Mouse (Mus musculus) telencephalon, adult 2 months (tissue): ENCODE measurements around the gene Fam173b.

Experiments used
- DNase-seq: peaks from one replicate; pipeline ENCODE4 v3.0.0-alpha.2; 2011; ENCODE audit warnings: low read depth, low spot score

Fam173b gene

DNA sequence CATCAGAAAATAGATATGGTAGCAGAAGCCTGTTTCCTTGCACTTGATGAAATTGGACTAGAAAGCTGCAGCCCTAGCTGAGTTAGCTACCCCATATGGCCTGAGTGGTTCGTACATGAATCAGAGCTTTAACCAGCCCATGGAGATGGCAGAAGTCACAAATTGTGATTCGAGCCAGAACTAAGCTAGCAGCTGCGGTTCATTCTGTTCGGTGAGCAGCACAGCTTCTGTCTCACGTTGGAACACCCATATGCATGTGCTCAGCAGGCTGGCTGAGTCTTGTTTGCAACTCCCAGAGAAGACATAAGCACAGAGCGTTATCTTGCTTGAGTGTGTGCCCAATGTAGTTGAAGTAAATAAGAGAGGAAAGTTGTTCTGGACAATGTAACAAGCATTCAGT, 32.9 kb downstream of the Fam173b start:
- DNase-seq, result peak; percentile 82

DNA sequence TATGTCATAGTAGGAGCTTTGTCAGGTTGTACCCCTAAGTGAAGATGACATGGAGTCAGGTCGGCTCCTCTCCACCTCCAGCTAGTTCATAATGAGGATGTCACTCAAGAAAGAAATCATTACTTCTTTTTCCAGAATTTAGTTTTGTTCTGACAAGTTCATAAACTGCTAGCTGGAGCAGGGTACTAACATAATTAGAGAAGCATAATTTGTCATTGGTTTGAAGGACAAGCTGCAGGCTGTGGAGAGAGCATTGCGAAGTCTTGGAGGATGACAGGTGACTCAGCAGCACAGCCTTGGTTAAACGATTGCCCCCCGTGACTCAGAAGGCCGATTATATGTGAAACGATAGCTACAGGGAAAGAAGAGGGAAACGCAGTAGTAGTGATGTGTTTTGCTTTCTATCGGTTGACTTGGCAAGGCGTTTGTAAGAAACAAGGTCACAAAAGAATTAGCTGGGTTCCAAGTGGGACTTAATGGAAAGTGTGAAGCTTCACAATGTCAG, 34.5 kb downstream of the Fam173b start:
- DNase-seq, result no peak

DNA sequence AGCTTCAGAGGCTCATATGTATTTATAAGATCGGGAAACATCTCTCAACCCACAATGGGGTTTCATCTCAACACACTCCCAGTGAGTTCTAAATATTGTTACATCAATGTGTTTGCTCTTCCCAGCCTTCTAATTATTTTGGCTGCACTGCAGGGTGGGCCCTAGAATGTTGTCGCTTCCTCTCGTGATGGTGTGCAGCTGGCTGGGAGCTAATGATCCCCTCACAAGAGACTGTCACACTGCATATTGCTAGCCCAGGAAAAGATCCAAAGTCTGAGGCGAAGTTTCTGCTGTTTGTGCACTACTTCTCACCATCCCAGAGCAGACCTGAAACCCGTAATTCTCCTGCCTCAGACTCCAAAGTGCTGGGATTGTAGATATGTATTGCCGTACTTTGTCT, 45.6 kb downstream of the Fam173b start:
- no peak for DNase-seq

DNA sequence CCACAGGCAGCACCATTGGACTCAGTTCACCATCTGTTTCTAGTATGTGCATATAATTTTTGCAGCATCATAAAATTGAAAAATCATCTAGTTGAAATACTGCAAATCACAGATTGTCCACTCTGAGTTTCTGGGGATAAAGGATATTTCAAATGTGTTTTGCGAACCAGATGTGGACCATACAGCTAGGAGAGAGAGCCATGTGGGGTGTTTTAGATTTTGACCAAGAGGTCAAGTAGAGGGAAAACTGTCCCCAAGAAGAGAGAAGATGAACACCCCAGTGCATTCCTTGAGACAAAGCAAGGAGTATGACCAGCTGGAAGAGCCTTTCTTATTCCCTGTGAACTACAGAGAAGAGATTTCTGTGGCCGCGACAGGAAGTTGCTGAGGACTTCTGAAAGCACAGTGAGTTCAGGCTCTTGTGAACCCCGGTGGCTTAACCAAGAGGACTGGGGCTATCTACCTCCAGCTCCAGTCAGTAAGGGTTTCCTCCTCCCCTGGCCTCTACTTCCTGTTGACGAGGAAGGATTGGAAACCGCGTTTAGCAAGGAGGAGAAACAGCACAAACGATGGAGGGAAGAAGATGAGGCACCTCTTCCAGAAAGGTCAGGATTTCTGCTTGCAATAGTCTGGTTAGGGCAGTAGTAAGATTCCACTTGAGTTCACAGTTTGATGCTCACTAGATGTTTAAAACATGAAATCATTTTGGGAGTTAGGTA, 46.4 kb downstream of the Fam173b start:
- DNase-seq, result no peak

DNA sequence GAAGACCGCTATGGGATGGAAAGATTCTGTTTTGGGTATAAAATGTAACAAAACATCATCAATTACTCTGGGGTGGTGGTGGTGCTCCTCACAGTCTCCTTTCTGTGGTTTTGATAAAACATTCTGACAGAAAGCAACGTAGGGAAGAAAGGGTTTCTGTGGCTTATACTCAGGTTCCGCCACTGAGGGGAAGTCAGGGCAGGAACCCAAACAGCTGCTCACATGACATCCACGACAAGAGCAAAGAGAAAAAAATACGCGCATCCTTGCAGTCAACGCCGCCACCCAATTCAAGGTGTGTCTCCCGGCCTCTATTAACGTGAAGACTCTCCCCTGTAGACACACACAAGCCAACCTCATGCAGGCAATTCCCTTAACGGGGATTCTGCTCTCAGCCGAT, 48.0 kb downstream of the Fam173b start:
- no peak for DNase-seq

DNA sequence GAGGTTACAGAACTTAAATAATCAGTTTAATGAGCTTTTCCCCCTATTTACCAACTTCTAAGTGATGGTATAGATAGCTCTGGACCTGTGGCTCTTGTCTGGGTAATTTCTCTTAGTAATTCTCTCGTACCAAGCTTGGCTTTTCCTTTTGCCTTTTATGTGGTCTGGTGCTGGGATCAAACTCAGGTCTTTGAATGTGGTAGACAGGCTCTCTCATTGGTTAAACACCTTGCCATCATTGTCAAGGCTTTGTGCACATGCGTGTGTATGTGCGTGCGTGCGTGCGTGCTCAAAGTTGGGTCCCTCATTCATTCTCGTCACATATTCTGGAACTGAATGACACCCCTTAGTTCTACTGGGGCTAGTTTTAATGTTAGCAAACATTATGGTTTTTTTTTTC, 49.2 kb downstream of the Fam173b start:
- DNase-seq, result no peak

DNA sequence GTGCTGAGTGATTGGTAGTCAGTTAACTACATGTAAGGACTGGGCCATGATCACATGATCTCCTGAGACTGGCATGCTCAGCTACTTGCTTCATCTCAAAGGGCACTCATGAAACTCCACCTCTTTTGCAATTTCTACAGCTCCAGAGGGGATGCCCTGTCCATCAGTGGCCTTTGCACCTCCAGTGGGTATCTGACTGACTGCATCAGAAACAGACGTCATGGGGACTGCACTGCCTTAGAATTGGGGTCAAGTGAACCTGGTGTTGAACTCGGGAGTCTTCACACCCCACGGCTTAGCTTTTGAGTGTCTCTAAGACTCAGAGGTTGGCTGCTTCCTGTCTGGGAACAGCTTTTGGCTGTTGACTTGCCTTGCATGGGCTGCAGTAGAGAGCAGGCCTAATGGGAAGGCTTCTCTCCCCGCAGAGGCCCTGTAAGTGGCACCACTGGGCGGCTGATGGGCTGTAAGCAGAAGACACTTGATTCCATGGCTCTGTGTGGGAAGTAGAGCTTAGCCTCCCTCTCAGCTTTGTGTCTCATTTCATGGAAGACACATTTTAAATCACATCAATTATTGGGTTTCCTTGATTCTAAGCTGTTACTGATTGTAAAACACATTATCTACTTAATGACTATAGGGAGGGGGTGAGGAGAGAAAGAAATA, 58.6 kb downstream of the Fam173b start:
- no peak for DNase-seq

DNA sequence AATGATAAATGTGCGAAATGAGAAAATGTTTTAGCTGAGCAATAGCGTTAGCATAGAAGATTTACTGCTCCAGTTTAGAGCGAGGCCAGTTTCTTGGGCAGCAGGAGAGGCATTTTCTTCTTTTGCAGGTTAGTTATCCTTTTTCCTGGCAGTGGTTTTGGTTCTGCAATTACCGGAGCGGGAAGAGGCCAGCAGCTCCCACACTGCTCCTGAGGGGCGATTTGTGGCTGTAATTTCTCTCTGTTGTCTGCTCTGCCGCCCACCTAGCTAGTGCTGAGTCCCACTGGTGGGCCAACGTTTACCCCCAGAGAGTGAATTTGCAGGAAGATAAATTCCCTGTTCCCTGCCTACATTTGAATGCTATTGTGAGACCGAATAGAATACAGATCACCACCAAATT, 59.2 kb downstream of the Fam173b start:
- DNase-seq, result no peak

DNA sequence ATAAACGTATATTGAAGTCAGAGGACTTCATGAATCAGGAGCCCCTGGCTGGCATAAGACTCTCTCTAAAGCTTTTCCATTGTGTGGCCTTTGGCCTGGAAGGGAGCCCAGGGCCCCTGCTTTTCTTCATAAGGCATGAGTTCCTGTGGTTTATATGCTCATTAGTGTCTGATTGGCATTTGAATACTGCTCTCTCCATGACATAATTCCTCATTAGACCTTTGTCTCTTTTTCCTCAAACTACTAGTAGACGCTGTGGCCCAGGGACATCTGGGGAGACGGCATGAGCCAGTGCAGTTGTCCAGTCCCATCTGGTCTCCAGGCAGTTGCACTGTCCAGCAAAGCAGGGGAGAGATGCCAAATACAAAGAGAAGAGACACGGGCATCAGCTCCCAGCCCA, 60.1 kb downstream of the Fam173b start:
- DNase-seq, result no peak

DNA sequence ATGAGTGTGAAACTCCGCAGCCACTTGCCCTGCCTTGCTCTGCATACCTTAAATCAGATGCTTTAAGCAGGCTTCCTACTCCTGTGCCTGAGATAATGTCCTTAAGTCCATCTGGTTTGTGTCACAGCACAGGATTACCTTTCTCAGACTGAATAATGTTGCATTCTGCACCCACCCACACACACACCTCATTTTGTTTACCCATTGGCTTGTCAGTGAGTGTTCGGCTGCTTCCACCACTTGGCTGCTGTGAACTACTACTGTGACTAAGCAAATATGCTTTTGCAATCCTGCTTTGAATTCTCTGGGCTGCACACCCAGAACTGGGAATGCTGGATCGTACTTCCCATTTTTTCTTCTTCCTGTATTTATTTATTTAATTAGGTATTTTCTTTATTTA, 61.4 kb downstream of the Fam173b start:
- DNase-seq, result peak; percentile 29
